Mouse (Mus musculus): Measurements from ENCODE around the gene Inha.

DNA sequence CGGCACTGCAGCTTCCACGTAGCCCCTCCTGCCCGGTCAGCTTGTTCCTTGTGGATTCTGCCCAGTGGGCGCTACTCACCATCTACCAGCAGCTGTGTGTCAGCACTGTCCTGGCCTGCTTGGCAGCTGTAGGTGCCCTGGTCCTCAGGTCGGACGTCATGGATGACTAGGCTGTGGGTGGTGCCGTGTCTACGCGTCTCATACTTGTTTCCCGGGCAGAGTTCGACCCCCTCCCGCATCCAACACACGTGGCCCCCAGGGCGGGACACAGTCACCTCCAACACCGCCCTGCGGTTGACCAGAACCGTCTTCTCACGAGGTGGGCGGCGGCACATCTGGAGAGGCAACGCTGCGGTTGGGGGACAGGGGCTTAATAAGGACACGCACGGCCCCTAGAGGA is 20.3 kb upstream of the Inha start:
- TF ChIP-seq CTCF (IDR thresholded peaks at IDR 0.05; ENCODE audit: control insufficient read depth, insufficient read depth, insufficient replicate concordance, low read depth, low read length), result no peak
- TF ChIP-seq POLR2A (IDR thresholded peaks at IDR 0.05; ENCODE audit: control insufficient read depth, low read depth, low read length), result no peak
